Mouse (Mus musculus): ENCODE data around the gene Cwc25. TPM values are rescaled to one million over a fixed set of nuclear protein-coding genes. Genes with fewer than 3 reads are reported as not detected.
"Not testable (repeated sequence)": the region's sequence is repeated elsewhere in the genome, so short reads cannot be mapped to it uniquely, and the experiment has no call there.

Gene Cwc25
- polyA plus RNA-seq, 1 experiment: 14.6 TPM

- peaks cover 70% of the 10 kb centered on the region for H3K4me1 ChIP-seq
- peaks cover 4% of the 10 kb centered on the region; the same call in 1 of the 2 replicates for H3K9me3 ChIP-seq
- TF ChIP-seq FLI1 (IDR thresholded peaks at IDR 0.05; ENCODE audit: low read length) (no peak), GATA1 (IDR thresholded peaks at IDR 0.05; ENCODE audit: borderline replicate concordance, low read length) (no peak)
- peaks cover 99% of the 10 kb centered on the region for H3K36me3 ChIP-seq (replicated peaks; ENCODE audit: low read length)
- H3K27me3 ChIP-seq (replicated peaks): no peaks in the 10 kb centered on the region
- no peak overlapping the region for H3K4me3 ChIP-seq (replicated peaks)
These were observed 50.3 kb downstream of the Cwc25 start for GRCm38 (mm10) chr11:97716021-97716420.

DNA sequence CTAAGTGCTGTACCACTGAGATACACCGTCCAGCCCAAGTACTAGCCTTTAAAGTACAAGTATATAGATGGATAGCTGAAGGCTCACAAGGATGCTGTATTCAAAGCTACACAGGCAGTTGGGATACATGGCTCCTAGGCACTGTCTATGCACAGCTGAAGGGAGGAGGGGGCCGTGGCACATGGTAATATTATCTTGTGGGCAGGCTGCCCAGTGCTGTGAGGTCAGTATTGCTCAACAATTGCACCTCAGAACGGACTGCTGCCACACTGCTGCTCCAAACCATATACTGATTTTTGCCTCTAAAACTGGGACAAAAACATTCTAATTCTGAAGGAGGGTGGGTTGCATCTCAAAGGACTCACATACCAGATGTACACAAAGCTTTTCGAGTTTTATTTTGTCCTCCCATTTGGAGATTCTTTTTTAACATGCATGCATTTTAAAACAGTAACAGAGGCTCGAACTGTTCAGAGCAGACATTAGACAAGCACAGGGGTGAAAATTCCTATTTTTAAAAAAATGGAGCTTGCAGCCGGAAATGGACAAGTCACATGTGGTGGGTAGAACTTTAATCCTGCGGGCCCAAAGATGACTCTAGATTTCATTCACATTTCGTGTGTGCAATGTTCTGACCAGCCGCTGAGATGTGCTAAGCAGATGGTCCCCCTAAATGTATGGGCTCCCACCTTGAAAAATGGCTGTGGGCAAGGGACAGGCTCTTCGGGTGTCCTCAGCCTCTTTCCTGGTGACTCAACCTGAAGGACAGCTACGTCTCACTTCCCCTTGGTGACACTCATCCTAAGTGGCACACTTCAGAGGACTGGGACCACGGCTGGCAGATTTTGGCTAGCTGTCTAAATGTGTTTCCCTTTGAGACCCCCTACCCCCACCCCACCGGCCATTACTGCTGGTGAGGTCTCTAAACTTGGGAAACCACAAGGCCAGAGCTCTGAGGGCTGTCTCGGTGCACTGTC, 51.3 kb downstream of the Cwc25 start:
- Histone ChIP-seq H3K4me3 (replicated peaks) (peak overlapping the region; percentile 44), H3K9me3 (peaks cover 4% of the 10 kb centered on the region; the same call in 1 of the 2 replicates), H3K4me1 (peaks cover 68% of the 10 kb centered on the region), H3K36me3 (replicated peaks; ENCODE audit: low read length) (peaks cover 95% of the 10 kb centered on the region), H3K27me3 (replicated peaks) (no peaks in the 10 kb centered on the region)
- TF ChIP-seq FLI1 (IDR thresholded peaks at IDR 0.05; ENCODE audit: low read length): no peak
- no peak for TF ChIP-seq GATA1 (IDR thresholded peaks at IDR 0.05; ENCODE audit: borderline replicate concordance, low read length)

DNA sequence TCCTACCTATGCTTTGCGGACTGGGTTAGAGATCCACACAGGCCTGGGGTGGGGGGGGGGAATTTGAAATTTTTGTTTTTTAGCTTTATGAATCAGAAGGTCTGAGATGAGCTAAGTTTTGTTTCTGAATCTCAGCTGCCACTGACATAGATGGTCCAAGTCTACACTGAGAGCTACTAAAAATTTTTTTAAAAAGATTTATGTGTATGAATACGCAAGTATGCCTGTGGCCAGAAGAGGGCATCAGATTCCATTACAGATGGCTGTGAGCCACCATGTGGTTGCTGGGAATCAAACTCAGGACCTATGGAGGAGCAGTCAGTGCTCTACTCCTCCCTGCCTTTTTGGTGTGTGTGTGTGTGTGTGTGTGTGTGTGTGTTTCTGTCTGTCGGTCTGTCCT, 52.0 kb downstream of the Cwc25 start:
- H3K36me3 ChIP-seq (replicated peaks; ENCODE audit: low read length): peaks cover 90% of the 10 kb centered on the region
- TF ChIP-seq GATA1 (IDR thresholded peaks at IDR 0.05; ENCODE audit: borderline replicate concordance, low read length) (no peak), FLI1 (IDR thresholded peaks at IDR 0.05; ENCODE audit: low read length) (no peak)

DNA sequence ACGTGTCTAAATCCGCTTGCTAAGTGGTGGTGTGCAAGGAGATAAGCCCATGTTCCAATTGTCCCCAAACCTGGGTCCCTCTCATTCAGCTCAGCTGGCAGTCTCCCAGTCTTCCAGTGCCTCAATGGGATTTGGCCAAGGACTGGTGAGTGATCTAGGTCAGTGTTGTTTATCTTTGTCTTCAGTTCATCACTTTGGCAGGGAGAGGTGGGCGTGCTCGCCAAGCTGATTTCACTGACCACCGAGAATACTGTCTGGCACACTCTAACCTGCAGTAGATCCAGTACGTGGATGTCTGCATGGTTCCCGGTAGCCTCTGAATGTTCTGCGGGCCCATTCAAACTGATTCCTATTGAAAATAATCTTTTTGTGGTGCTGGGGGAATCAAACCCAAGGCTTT, 52.5 kb downstream of the Cwc25 start:
- peaks cover 90% of the 10 kb centered on the region for H3K36me3 ChIP-seq (replicated peaks; ENCODE audit: low read length)
- H3K4me1 ChIP-seq: peaks cover 56% of the 10 kb centered on the region
- H3K27me3 ChIP-seq (replicated peaks): no peaks in the 10 kb centered on the region
- H3K4me3 ChIP-seq (replicated peaks): no peak overlapping the region
- H3K9me3 ChIP-seq: peaks cover 4% of the 10 kb centered on the region; the same call in 1 of the 2 replicates
- TF ChIP-seq FLI1 (IDR thresholded peaks at IDR 0.05; ENCODE audit: low read length) (no peak), GATA1 (IDR thresholded peaks at IDR 0.05; ENCODE audit: borderline replicate concordance, low read length) (no peak)

More for the DNA sequence above, 52.0 kb downstream of the Cwc25 start:
- Histone ChIP-seq H3K4me3 (replicated peaks) (no peak overlapping the region), H3K27me3 (replicated peaks) (no peaks in the 10 kb centered on the region), H3K4me1 (peaks cover 61% of the 10 kb centered on the region), H3K9me3 (peaks cover 4% of the 10 kb centered on the region; the same call in 1 of the 2 replicates)

DNA sequence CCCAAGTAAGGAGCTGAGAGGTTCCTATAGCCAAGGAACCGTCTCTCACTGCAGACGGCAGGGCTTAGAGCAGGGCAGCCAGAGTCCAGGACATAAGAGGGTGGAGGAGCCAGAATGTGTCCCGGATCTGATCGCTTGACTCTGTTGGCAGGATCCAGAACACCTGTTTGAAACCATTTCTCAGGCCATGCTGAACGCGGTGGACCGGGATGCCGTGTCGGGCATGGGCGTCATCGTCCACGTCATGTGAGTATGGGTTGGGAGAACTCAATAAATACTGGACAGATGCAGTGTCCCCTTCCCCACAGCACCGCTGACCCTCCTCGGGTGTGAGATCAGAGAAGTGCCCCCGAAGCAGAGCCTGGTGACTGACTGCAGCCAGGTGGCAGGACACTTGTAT, 54.1 kb downstream of the Cwc25 start:
- H3K4me3 ChIP-seq (replicated peaks): no peak overlapping the region
- no peaks in the 10 kb centered on the region for H3K27me3 ChIP-seq (replicated peaks)
- peaks cover 40% of the 10 kb centered on the region for H3K4me1 ChIP-seq
- H3K9me3 ChIP-seq: peaks cover 4% of the 10 kb centered on the region; the same call in 1 of the 2 replicates
- H3K36me3 ChIP-seq (replicated peaks; ENCODE audit: low read length): peaks cover 87% of the 10 kb centered on the region
- TF ChIP-seq FLI1 (IDR thresholded peaks at IDR 0.05; ENCODE audit: low read length): no peak
- TF ChIP-seq GATA1 (IDR thresholded peaks at IDR 0.05; ENCODE audit: borderline replicate concordance, low read length): no peak

DNA sequence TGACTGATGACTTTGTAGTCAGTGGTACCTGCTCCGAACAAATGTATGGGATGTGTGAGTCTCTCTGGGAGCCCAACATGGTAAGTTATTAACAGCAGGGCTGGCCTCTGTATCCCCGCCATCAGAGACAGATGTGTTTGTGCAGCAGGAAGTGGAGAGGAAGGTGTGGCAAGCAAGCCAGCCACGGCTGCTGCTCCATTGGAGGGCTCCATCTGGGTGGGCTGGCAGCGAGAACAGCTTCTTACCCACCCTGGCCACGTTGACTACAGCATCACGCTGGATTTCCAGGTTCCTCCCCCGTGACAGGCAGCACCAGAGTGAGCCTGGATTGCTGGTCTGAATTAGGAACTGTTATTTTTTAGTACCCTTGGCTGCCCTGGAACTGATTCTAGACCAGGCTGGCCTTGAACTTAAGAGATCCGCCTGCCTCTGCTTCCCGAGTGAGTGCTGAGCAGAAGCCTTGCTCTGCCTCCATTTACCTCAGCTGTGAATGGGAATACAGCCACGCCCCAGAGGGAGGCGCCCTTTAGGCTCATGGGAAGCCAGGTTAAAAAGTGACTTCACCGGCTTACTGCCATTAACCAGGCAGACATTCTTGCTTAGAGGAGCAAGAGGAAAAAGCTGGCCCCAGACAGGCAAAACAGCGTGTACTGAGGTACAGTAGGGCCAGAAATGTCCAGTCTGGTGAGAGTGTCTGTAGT, 55.0 kb downstream of the Cwc25 start:
- no peaks in the 10 kb centered on the region for H3K27me3 ChIP-seq (replicated peaks)
- H3K4me1 ChIP-seq: peaks cover 43% of the 10 kb centered on the region
- H3K4me3 ChIP-seq (replicated peaks): no peak overlapping the region
- TF ChIP-seq GATA1 (IDR thresholded peaks at IDR 0.05; ENCODE audit: borderline replicate concordance, low read length): no peak
- TF ChIP-seq FLI1 (IDR thresholded peaks at IDR 0.05; ENCODE audit: low read length): no peak
- peaks cover 87% of the 10 kb centered on the region for H3K36me3 ChIP-seq (replicated peaks; ENCODE audit: low read length)
- H3K9me3 ChIP-seq: peaks cover 4% of the 10 kb centered on the region; the same call in 1 of the 2 replicates

DNA sequence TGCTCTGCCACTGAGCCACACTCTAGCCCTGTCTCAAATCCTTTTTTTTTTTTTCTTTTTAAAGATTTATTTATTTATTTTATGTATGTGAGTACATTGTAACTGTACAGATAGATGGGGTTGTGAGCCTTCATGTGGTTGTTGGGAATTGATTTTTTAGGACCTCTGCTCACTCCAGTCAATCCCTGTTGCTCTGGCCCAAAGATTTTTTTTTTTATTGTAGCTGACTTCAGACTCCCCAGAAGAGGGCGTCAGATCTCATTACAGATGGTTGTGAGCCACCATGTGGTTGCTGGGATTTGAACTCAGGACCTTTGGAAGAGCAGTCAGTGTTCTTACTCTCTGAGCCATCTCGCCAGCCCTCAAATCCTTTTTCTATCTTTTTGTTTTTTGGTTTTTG, 56.3 kb downstream of the Cwc25 start:
- H3K9me3 ChIP-seq; H3K27me3 ChIP-seq (replicated peaks); H3K4me3 ChIP-seq (replicated peaks): not testable (repeated sequence)
- H3K4me1 ChIP-seq: peaks cover 44% of the 10 kb centered on the region
- H3K36me3 ChIP-seq (replicated peaks; ENCODE audit: low read length): peaks cover 84% of the 10 kb centered on the region

- TF ChIP-seq FLI1 (IDR thresholded peaks at IDR 0.05; ENCODE audit: low read length) (no peak), GATA1 (IDR thresholded peaks at IDR 0.05; ENCODE audit: borderline replicate concordance, low read length) (no peak)
- Histone ChIP-seq H3K27me3 (replicated peaks) (peaks cover 3% of the 10 kb centered on the region), H3K36me3 (replicated peaks; ENCODE audit: low read length) (peaks cover 35% of the 10 kb centered on the region), H3K4me1 (peaks cover 71% of the 10 kb centered on the region), H3K4me3 (replicated peaks) (peak within 1 kb of the TSS; percentile 100), H3K9me3 (no peaks in the 10 kb centered on the region)
These were observed 63.1 kb downstream of the Cwc25 start, which contains the start of gene Psmb3 for GRCm38 (mm10) chr11:97703039-97703826. TSS of gene Psmb3 (plus strand) at chr11:97703399.

DNA sequence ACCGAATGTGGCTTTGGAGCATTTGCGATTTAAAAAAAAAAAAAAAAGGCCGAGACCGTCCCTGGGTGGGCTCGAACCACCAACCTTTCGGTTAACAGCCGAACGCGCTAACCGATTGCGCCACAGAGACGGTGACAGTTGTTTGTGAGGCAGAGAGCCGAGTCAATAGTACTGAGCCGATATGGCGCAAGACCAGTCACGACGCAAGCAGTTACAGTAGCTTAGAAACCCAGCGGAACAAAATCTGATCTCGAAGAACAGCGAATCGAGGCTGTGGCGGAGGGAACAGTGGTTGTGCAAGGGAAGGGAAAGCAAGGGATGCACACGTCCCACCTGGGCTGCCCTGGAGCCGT, 64.0 kb downstream of the Cwc25 start:
- Histone ChIP-seq H3K9me3 (no peaks in the 10 kb centered on the region), H3K4me1 (peaks cover 79% of the 10 kb centered on the region), H3K27me3 (replicated peaks) (peaks cover 3% of the 10 kb centered on the region), H3K4me3 (replicated peaks) (peak overlapping the region; percentile 100), H3K36me3 (replicated peaks; ENCODE audit: low read length) (peaks cover 28% of the 10 kb centered on the region)
- TF ChIP-seq GATA1 (IDR thresholded peaks at IDR 0.05; ENCODE audit: borderline replicate concordance, low read length): no peak
- TF ChIP-seq FLI1 (IDR thresholded peaks at IDR 0.05; ENCODE audit: low read length): no peak

Measured in megakaryocyte, embryonic 14.5 days (primary cell).